Mouse (Mus musculus): ENCODE measurements around the gene Ifna4. TPM values are rescaled to one million over a fixed set of nuclear protein-coding genes. Genes with fewer than 3 reads are reported as not detected.

Ifna4 gene
- polyA plus RNA-seq (2017; shearing (Covaris generic)), result not detected

GRCm38 (mm10) chr4:88841438-88841911 lies at the start of gene Ifna4:
Gene Ifna4, plus strand, starts transcription at chr4:88841861.

DNA sequence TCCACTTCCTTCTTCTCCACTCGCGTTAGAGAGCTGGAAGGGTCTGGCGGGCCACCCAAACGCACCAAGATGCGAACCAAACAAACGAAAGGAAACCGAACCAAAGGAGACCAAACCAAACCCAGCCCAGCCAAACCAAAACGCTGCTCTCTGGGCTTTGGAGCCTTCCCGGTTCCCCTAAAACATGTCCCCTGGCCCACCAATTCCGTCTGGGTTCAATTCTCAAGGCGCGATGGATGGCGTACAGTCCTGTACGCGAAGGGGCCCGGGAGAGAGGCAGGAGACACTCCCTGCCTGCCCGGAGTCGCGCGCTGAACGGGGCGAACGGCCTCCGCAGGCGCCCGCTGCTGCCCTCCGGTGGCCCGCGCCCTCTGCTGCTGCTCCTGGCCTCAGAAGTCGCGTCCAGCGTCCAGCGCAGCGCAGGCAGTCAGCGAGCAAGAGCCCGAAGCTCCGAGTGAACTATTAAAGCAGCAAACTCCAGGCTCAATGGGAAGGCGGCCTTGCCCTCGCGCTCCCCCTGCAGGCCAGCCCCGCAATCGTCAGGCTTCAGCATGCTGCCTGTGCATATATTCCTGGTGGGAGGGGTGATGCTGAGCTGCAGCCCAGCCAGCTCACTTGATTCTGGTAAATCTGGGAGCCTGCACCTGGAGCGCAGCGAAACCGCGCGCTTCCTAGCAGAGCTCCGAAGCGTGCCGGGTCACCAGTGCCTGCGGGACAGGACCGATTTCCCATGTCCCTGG lies 47.6 kb upstream of the Ifna4 start, which contains the start of gene Gm13275:
Gene Gm13275, plus strand, starts transcription at position 552 of the 740 bp plus-strand sequence.

GRCm38 (mm10) chr4:88797097-88797496 lies 44.6 kb upstream of the Ifna4 start, which contains the start of gene Gm13279:
Gene Gm13279, plus strand, starts transcription at chr4:88797397.

DNA sequence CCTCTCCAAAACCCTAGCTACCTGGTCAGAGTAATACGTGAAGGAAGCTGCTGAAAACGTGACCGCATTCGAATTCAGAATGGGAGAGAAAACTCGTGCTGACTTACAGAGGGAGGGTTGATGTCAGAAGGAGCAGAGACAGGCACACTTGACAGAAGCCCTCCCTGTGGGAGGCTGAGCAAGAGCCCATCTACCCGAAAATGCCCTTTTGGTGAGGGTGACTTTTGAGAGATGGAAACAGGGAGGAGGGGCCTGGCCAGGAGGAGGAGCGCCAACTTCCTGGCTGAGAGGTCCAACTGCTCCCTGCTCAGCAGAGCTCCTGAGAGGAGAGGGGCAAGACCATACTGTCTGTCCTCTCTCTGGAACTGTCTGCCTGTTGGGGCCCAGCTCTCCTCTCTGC lies 42.3 kb upstream of the Ifna4 start, which contains the start of gene Gm13285:
Gene Gm13285, plus strand, starts transcription at position 301 of the 400 bp plus-strand sequence.

GRCm38 (mm10) chr4:88802954-88803353 lies 38.7 kb upstream of the Ifna4 start, which contains the start of gene Gm13287:
Gene Gm13287, plus strand, starts transcription at chr4:88803254.

GRCm38 (mm10) chr4:88805231-88805630 lies 36.4 kb upstream of the Ifna4 start, which contains the start of gene Gm13288:
Gene Gm13288, plus strand, starts transcription at chr4:88805531.

DNA sequence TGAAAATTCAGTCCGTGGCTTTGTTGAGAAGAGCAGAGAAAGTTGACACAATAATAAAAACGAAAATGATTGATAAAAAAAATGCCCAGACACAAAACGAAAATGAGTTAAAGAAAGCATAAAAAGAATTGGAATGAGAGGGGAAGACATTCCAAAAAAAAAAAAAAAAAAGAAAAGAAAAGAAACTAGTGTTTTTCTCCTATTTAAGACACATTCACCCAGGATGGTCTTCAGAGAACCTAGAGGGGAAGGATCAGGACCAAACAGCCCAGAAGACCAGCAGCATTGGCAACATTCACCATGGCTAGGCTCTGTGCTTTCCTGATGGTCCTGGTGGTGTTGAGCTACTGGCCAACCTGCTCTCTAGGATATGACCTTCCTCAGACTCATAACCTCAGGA lies 25.7 kb upstream of the Ifna4 start, which contains the start of gene Ifna7:
Gene Ifna7, plus strand, starts transcription at position 301 of the 400 bp plus-strand sequence.

GRCm38 (mm10) chr4:88819659-88820058 lies 22.0 kb upstream of the Ifna4 start, which contains the start of gene Ifna11:
Gene Ifna11, plus strand, starts transcription at chr4:88819959.

DNA sequence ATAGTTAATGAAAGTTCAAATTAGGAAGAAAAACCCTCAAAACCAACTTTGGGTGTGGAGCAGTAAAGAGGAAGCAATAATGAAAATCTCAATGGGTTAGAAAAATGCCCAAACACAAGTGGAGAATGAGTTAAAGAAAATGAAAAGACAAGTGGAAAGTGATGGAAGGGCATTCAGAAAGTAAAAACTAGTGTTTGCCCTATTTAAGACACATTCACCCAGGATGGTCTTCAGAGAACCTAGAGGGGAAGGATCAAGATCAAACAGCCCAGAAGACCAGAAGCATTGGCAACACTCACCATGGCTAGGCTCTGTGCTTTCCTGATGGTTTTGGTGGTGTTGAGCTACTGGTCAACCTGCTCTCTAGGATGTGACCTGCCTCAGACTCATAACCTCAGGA lies 14.5 kb upstream of the Ifna4 start, which contains the start of gene Ifna6:
Gene Ifna6, plus strand, starts transcription at position 301 of the 400 bp plus-strand sequence.

GRCm38 (mm10) chr4:88835225-88835624 lies 6.4 kb upstream of the Ifna4 start, which contains the start of gene Ifna5:
Gene Ifna5, plus strand, starts transcription at chr4:88835525.

DNA sequence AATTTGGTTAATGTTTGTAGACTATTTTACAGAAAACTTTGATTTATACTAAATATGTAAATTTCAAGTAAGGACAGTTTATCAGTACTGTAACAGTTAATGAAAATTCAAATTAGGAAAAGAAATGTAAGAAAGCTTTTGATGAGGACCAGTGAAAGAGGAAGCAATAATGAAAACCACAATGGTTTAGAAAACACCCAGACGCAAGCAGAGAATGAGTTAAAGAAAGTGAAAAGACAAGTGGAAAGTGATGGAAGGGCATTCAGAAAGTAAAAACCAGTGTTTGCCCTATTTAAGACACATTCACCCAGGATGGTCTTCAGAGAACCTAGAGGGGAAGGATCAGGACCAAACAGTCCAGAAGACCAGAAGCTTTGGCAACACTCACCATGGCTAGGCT lies 8.0 kb downstream of the Ifna4 start, which contains the start of gene Ifna1:
Gene Ifna1, plus strand, starts transcription at position 390 of the 400 bp plus-strand sequence.

DNA sequence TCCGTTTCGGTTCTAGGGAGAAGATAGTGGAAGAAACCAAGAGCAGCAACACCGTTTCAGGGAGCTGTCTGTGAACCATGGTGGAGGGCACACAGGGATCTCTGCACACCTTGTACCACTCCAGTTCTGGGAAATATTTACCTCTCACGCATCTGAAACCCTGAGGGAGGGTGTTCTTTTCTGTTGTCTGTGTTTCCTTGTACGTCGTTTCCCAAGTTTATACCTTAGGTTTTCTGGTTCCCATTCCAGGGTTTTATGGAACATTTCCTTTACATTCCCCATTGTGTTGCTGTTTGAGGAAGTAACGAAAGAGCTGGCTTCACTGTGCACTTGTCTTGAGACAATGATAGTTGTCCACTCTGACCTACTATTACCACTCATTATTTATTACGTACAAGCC lies 38.4 kb downstream of the Ifna4 start, which contains the start of gene Ifne:
Gene Ifne, minus strand, starts transcription at position 101 of the 400 bp plus-strand sequence.

Other genes with a start within 250 kb of the Ifna4 start
- gene Ifna9, start 249.5 kb upstream of the Ifna4 start, polyA plus RNA-seq (2017; shearing (Covaris generic)), result not detected
- gene Ifna12, start 238.5 kb upstream of the Ifna4 start, polyA plus RNA-seq (2017; shearing (Covaris generic)), result not detected
- not detected for gene C87499, start 207.4 kb upstream of the Ifna4 start, polyA plus RNA-seq (2017; shearing (Covaris generic))
- not detected for gene Ifna13, start 197.4 kb upstream of the Ifna4 start, polyA plus RNA-seq (2017; shearing (Covaris generic))
- gene Ifna16, start 164.9 kb upstream of the Ifna4 start, polyA plus RNA-seq (2017; shearing (Covaris generic)), result not detected
- gene Ifna2, start 157.9 kb upstream of the Ifna4 start, polyA plus RNA-seq (2017; shearing (Covaris generic)), result not detected
- not detected for gene Ifnab, start 150.5 kb upstream of the Ifna4 start, polyA plus RNA-seq (2017; shearing (Covaris generic))
- gene Gm26566, start 120.1 kb upstream of the Ifna4 start, polyA plus RNA-seq (2017; shearing (Covaris generic)), result not detected
- 24.6 TPM for gene Klhl9, start 119.4 kb upstream of the Ifna4 start, polyA plus RNA-seq (2017; shearing (Covaris generic))
- gene Gm13271, start 87.0 kb upstream of the Ifna4 start, polyA plus RNA-seq (2017; shearing (Covaris generic)), result not detected
- gene Gm13283, start 81.7 kb upstream of the Ifna4 start, polyA plus RNA-seq (2017; shearing (Covaris generic)), result not detected
- gene Gm13290, start 68.0 kb upstream of the Ifna4 start, polyA plus RNA-seq (2017; shearing (Covaris generic)), result not detected
- not detected for gene Gm13289, start 64.9 kb upstream of the Ifna4 start, polyA plus RNA-seq (2017; shearing (Covaris generic))
- gene Gm13272, start 62.0 kb upstream of the Ifna4 start, polyA plus RNA-seq (2017; shearing (Covaris generic)), result not detected
- gene Ifnz, start 59.7 kb upstream of the Ifna4 start, polyA plus RNA-seq (2017; shearing (Covaris generic)), result 0.72 TPM
- not detected for gene Gm13276, start 56.2 kb upstream of the Ifna4 start, polyA plus RNA-seq (2017; shearing (Covaris generic))
- not detected for gene Gm13277, start 53.2 kb upstream of the Ifna4 start, polyA plus RNA-seq (2017; shearing (Covaris generic))
- not detected for gene Gm13278, start 50.3 kb upstream of the Ifna4 start, polyA plus RNA-seq (2017; shearing (Covaris generic))
- gene Gm13275, start 47.4 kb upstream of the Ifna4 start, polyA plus RNA-seq (2017; shearing (Covaris generic)), result not detected
- gene Gm13279, start 44.5 kb upstream of the Ifna4 start, polyA plus RNA-seq (2017; shearing (Covaris generic)), result not detected
- 1.2 TPM for gene Gm13285, start 42.2 kb upstream of the Ifna4 start, polyA plus RNA-seq (2017; shearing (Covaris generic))
- not detected for gene Gm13287, start 38.6 kb upstream of the Ifna4 start, polyA plus RNA-seq (2017; shearing (Covaris generic))
- gene Gm13288, start 36.3 kb upstream of the Ifna4 start, polyA plus RNA-seq (2017; shearing (Covaris generic)), result not detected
- not detected for gene Ifna7, start 25.6 kb upstream of the Ifna4 start, polyA plus RNA-seq (2017; shearing (Covaris generic))
- gene Ifna11, start 21.9 kb upstream of the Ifna4 start, polyA plus RNA-seq (2017; shearing (Covaris generic)), result not detected
- gene Ifna6, start 14.4 kb upstream of the Ifna4 start, polyA plus RNA-seq (2017; shearing (Covaris generic)), result not detected
- gene Ifna5, start 6.3 kb upstream of the Ifna4 start, polyA plus RNA-seq (2017; shearing (Covaris generic)), result not detected
- gene Ifna1, start 8.2 kb downstream of the Ifna4 start, polyA plus RNA-seq (2017; shearing (Covaris generic)), result not detected
- gene Ifne, start 38.3 kb downstream of the Ifna4 start, polyA plus RNA-seq (2017; shearing (Covaris generic)), result not detected